Mouse (Mus musculus) cerebellum, adult (tissue): ENCODE measurements at regions not wholly inside any gene's neighbourhood (a gene's known extent, or its start where the extent isn't known, plus 50 kb on each side); places are given as distances from the start of the nearest gene placed in this dataset.

Experiments used
- ATAC-seq: cut with Nextera tagmentation; 2 replicates; pipeline ENCODE4 v1.9.2; 2017; ENCODE audit warnings: mild to moderate bottlenecking, moderate library complexity, mixed read lengths; ENCODE audit not compliant: insufficient number of reproducible peaks, low FRiP score, low TSS enrichment

- no peak for ATAC-seq
Observed at GRCm38 (mm10) chr9:115534198-115534597, 224.0 kb upstream of the Stt3b start.

DNA sequence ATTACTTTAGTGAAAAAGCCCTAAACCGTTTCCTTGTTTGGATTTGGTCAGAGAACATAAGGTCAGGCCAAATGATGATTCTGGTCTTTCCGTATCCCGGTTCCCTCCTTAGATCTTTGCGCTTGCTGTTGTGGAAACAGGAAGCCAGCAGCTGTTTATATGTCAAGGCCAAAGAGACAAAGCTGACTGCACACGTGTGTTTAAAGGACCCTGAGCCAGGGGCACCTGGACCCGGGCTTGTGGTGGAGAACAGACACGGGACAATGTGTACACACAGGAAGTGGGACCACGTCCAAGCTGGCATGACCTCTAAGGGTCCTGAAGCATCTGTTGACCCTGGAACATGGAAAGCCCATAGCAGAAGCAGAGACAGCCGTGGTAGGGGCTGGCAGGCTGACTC lies 233.4 kb upstream of the Stt3b start:
- no peak for ATAC-seq

DNA sequence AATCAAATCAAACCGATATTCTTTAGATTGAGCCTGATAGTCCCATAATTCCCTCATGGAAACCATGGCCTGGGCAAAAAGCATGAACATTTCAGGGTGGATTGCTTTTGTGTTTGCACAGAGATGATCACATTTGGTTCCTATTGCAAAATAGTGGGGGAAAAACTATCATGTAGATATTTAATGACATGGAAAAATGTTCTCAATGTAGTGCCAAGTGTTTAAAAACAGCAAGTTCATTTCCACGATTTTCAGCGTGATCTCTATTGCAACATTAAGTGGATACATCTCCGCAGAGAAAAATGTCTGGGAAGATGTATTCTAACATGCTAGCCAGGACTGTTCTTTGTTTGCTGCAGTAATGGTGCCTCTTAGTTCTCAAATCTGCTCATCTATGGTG lies 235.0 kb upstream of the Stt3b start:
- ATAC-seq, result no peak

DNA sequence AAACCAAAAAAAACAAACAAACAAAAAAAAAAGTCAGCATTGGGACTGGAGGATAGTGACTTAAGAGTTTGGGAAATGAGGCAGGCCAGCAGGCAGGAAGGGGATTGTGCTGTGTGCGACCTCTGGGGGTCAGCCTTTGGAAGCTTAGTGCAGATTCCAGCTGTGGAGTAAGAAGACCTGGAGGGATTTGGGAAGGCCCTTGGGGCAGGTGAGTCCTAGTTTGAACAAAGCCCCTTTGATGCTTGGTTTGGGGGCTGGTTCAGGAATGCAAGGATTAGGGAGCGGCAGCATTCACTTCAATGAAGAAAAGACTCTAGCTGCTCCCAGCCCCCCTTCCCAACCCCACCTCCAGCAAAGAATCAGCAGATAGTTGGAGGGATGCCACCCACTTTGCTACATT lies 235.6 kb upstream of the Stt3b start:
- no peak for ATAC-seq

DNA sequence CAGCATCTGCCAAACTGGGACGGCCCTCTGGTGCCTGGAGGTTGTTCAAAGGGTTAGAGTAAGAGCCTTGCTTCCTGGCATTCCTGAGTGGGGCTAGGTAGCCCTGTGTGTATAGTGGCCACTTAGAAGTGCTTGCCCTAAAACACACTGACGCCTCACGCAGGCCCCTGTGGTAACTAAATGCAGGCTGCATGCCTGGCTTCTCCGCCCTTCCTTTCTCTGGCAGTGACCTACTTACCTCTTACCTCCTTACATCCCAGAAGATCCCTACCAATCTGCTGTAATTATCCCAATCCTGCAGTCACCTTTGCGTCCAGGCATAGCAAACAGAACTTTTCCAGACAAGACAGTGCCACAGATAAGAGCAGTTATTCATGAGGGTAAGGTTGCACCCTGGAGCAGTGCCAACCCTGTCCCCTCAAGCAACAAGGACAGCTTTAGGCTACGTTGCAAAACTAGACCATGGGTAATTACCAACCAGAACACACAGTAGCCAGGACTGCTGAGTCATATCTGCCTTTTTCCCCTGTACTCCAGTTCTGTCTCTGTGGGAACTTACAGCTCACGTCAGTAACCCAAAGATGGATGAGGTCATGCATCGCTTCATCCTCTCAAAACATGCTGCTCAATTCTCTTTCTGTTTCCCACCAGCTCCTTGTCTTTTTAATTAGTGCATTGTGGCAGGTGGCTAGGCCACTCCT lies 237.6 kb upstream of the Stt3b start:
- ATAC-seq, result no peak

DNA sequence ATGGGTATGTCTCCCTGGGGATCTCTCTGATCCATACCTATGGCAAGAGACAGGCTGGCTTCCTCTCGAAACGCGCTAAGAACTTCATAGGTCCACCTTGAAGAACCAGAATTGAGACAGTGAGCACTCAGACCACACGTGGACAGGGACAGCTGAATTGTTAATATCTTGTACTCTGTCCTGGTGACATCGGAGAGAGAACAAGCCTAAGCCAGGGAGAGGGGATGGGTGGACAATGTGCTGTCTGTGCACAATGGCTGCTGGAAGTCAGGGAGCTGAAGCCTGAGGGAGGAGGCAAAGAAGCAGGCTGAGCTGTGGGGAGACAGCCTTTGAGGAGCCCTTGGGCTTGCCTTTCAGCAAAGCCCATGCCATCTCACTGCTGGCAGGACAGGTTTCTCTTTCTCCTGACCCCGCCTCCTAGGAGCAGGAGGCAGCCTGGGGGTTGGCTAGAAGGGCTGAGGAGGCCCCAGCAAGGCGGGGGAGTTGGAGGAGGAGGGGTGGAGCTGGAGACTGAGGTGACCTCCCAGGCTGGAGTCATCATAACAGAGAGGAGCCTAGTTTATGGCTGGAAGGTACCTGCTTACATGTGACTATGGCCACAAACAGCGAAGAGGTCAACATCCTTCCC lies 238.6 kb upstream of the Stt3b start:
- ATAC-seq, result no peak

DNA sequence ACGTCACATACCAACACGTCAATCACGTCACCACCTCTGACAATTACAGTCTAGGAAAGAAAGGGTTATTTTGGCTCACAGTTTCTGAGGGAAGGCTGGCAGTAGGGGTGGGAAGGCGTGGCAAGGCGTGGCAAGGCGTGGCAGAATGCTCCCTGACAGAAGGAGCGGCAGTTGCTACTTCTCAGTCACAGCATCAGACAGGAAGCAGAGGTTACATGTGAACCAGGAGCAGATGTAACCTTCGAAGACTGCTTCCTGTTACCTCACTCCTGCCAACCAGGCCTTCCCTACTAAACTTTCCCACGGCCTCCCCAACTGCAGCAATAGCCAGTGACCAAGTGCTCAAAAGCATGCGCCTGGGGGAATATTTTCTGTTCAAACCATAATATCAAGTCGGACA lies 240.9 kb upstream of the Stt3b start:
- ATAC-seq, result no peak

- no peak for ATAC-seq
Observed at GRCm38 (mm10) chr9:115551501-115551900, 241.3 kb upstream of the Stt3b start.

DNA sequence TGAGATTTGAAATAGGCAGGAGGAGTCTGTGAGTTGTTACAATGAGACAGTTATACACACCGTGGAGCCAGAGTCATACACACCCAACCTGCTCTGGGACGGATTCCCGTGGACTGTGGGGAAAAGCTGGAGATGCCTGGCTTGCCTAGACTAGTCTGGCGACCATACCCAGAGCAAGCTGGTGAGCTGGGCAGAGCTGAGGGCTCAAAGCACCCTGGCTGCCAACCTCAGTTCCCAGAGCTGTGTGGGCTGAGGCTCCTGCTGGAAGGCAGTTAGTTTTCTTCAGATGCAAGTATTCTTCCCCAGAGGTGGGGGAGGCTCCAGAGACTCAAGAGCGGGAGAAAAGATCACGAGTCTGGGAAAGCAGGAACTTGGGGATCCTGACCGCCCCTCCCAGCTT lies 247.9 kb upstream of the Stt3b start:
- ATAC-seq, result no peak

- ATAC-seq, result no peak
Observed at GRCm38 (mm10) chr9:115559521-115559920, 249.3 kb upstream of the Stt3b start.

DNA sequence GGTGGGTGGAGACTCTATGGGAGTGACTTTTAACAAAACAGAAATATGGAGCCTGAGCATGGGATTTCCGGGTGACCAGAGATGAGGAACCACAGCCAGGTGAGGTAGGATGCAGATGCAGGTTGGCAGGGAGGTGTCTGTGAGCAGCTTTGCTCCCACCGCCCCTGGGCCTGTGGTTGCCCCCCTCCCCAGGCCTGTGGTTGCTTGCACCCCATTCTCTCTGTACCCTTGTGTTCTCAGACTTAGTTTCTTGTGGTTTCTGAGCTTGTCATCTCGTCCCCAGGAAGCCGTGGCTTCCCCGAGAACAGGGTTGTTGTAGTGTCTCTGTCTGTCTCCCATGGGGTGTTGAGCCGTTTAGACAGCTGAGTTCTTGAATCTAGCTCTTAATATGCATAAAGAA lies 251.0 kb upstream of the Stt3b start:
- no peak for ATAC-seq

- no peak for ATAC-seq
Observed at GRCm38 (mm10) chr9:115562783-115563182, 252.6 kb upstream of the Stt3b start.

GRCm38 (mm10) chr9:115564366-115564765 lies 254.1 kb upstream of the Stt3b start:
- no peak for ATAC-seq

DNA sequence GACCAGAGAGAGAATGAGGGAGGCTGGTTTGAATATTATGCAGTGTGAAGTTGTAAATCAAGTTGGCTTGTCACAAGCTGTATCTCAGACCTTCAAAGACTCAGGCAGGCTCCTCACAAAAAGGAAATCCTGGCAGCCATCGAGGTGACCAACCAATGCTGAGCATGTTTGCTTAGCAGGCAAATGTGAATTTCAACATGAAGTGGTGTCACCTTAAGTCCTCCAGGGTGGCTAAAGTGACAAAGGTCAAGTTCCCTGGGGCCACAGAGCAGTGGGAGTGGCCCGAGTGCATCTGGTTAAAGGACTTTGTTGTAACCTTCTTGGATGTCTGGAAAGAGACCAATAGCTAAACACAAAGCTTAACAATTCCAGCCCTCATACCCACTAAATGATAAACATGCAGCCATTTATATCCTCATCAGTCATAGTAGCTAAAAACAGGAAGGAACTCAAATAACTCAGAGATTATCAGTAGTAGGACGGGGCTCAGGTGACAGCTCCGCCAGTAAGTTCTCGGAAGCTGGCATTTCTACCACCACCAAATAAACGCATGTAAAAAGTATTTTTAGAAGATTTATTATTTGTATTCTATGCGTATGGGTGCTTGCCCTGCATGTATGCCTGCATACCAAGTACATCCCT lies 258.6 kb upstream of the Stt3b start:
- ATAC-seq, result no peak

DNA sequence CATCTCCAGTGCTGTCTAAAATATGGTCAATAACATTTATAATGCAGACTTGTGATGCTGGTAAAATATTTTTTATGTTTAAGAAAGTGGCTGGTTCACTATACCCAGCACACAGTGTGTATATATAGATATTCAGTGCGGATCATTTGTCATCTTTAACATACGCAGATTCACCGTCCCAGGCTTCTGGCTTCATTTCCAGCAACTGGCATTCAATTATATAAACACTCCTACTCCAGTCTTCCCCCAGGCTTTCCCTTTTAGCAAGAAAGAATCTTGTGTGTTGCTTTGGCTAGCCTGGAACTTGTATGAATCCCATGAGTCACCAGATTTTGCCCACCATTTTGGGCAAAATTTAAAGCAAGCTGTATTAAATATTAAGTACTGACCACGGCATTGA lies 260.8 kb upstream of the Stt3b start:
- ATAC-seq, result no peak

DNA sequence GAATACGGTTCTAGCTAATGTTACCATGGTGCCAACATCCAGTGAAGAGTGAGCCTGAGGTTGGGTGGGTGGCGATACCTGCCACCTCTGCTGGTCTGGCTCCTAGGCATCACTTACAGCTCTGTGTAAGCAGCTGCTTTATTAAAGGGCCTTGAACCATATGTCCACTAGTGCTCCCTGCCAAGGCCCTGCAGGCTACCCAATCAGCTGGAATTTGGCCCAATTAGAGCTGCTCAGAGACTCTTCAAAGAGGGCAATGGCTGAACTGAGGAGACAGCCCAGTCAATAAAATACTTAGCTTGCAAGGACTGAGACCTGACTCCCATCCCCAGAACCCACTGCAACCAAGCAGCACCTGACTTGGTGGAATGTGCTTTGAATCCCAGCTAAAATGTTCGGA lies 270.9 kb upstream of the Stt3b start:
- no peak for ATAC-seq

- no peak for ATAC-seq
Observed at GRCm38 (mm10) chr9:115583548-115583947, 273.3 kb upstream of the Stt3b start.

- ATAC-seq, result no peak
Observed at GRCm38 (mm10) chr9:115584874-115585273, 274.7 kb upstream of the Stt3b start.

- no peak for ATAC-seq
Observed at GRCm38 (mm10) chr9:115592466-115592865, 282.2 kb upstream of the Stt3b start.

DNA sequence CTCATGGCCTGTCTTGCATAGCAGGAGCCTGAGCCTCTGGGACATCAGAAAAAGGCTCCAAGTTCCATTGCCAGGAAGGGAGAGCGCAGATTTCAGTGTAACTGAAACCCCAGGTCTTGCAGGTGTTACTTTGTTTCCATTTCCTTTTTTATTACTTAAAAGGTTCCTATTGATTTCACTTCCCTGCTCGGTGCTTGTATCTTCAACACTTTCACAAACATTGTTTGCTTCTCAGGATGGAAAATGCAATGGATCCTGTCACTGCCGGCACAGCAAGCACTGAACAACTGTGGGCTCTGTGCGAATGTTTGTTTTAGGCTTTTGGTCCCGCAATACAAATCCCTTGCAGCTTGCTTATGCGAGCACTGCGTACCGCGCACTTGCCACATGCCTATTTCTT lies 290.0 kb upstream of the Stt3b start:
- ATAC-seq, result no peak

- ATAC-seq, result no peak
Observed at GRCm38 (mm10) chr9:115600826-115601225, 290.6 kb upstream of the Stt3b start.

GRCm38 (mm10) chr9:115602772-115603171 lies 292.6 kb upstream of the Stt3b start:
- ATAC-seq, result no peak
